Mouse (Mus musculus) embryo, embryonic 9.5 days (tissue): Measurements from ENCODE around the gene Arhgap24.

Source experiments
- DNase-seq: peaks from one replicate; pipeline ENCODE4 v3.0.0-alpha.2; 2017; ENCODE audit errors: extremely low spot score

Gene Arhgap24

GRCm38 (mm10) chr5:102498747-102499146, 17.6 kb downstream of the Arhgap24 start:
- no peak for DNase-seq

GRCm38 (mm10) chr5:102502333-102502732, 21.1 kb downstream of the Arhgap24 start:
- no peak for DNase-seq

GRCm38 (mm10) chr5:102503066-102503465, 21.9 kb downstream of the Arhgap24 start:
- no peak for DNase-seq

GRCm38 (mm10) chr5:102503868-102504267, 22.7 kb downstream of the Arhgap24 start:
- DNase-seq = no peak

GRCm38 (mm10) chr5:102504557-102504956, 23.4 kb downstream of the Arhgap24 start:
- no peak for DNase-seq

DNA sequence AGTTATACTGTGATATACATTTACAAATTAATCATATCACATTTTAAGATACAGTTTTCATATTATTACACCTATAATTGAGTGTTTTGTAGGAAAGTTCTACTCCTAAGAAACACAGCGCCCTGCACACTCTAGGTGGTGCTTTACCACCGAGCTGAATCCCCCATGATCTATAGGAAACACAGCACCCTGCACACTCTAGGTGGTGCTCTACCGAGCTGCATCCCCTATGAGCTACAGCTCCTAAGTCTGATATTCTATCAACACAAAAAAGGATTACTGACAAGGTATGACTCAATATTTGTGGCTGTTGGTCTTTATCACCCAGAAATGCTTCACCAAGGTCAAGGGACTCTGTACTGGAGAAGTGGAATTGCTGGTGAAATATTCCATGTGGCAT, 27.0 kb downstream of the Arhgap24 start:
- DNase-seq = no peak

GRCm38 (mm10) chr5:102509381-102509780, 28.2 kb downstream of the Arhgap24 start:
- no peak for DNase-seq

DNA sequence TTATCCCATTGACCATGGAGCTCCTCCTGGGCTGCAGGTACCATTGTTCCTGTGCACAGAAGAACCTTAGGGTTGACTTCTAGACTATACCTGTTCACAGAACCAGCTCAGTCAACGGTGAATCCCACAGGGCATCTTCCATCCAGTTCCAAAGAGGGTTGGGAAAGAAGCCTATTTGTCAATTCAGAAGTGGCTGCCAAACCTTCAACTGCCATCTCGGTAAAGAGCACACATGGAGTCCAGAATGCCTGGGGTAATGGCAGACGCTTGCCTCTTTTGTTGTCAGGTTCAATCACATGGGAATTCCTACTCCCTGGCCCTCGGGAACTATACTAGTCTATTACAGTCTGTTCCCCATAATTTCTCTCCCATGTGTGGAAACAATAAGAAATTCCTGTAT, 30.5 kb downstream of the Arhgap24 start:
- DNase-seq = no peak

DNA sequence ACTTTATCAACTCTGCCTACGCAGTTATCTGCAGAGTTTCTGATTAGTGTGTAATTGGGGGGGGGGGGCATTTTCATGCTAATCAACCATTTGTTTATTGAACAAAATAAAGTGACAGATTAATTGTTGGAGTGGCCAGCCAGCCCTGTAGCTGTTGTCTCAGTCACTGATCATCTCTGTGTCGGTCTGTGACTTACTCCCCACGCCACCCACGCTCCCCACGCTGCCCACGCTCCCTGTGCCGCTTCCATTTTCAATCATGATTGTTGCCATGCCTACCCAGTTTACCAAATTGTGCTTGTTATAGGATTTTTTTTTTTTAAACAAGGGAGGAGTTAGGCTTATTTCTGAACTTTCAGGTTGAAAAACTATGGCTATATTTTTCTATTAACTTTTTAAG, 34.3 kb downstream of the Arhgap24 start:
- DNase-seq = no peak

DNA sequence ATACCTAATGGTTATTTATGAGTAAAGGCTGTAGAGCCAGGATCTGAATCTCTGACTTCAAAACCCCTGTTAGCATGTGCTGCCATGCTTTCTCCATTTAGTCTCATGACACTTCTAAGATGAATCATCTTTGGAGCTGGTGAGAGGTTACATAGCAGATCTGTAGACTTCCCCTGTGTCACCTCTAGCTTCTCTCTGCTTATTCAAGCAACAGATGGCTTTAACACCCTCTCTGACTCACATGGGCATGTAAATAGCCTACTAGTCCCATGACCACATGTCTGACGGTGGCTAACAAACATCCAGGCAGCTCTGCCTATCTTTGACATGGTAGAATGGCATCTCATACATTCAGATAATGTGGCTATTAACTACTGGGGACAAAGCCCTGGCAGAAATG, 39.3 kb downstream of the Arhgap24 start:
- DNase-seq = no peak

GRCm38 (mm10) chr5:102535311-102535710, 54.1 kb downstream of the Arhgap24 start:
- no peak for DNase-seq

- DNase-seq = no peak
Measured at GRCm38 (mm10) chr5:102537819-102538218, 56.6 kb downstream of the Arhgap24 start.

DNA sequence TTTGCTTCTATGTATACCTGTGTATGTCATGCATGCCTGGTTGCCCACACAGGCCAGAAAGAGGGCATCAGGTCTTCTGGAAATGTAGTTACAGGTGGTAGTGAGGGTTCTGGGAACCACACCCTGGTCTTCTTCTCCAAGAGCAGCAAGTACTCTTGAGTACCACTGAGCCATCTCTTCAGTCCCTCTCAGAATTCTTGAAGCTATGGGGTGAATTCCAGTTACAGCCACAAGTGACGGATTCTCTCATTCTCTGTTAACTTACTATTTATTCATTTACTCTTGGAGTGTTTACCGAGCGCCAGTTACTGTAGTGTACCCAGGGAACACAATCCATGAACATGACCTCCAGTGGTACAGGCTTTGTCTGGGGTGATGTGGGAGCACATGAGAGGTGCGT, 65.1 kb downstream of the Arhgap24 start:
- DNase-seq = no peak

DNA sequence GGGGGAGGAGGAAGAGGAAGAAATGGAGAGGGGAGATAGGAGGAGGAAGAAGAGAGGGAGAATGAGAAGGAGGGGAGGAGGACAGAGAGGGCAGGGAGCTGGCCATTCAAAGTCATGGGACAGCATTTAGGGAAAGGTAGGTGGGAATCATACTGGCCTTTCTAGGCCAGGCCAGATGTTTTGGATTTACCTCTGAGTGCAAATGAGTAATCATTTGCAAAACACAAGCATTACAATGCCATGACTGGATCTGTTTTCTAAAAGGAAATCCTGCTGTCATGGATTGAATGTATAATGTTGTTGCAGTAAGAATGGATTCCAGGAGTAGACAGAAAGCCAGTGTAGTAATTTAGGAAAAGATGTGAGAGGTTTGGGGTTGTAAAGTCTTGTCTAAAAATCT, 66.6 kb downstream of the Arhgap24 start:
- no peak for DNase-seq

GRCm38 (mm10) chr5:102548382-102548781, 67.2 kb downstream of the Arhgap24 start:
- DNase-seq = no peak

GRCm38 (mm10) chr5:102550211-102550610, 69.0 kb downstream of the Arhgap24 start:
- DNase-seq = no peak

- DNase-seq = no peak
Measured at GRCm38 (mm10) chr5:102550870-102551637, 69.9 kb downstream of the Arhgap24 start.

DNA sequence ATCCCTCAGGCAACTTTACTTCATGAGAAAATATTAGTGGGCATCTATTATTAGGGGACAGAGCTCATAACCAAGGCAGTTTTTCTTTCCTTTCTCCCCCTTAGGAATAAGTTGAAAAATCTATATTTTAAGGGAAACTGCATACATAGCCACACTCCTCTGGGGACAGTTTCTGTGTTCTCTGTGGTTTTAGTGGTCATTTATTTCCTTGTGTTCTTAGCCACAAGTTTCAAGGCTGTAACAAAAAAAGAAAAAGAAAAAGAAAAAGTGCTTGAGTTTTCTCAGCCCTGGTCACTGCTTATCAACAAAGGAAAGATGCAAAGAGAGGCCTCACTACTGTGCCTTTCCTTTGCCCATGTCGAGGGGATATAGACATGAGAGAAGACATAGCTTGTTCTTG, 71.3 kb downstream of the Arhgap24 start:
- DNase-seq = no peak

DNA sequence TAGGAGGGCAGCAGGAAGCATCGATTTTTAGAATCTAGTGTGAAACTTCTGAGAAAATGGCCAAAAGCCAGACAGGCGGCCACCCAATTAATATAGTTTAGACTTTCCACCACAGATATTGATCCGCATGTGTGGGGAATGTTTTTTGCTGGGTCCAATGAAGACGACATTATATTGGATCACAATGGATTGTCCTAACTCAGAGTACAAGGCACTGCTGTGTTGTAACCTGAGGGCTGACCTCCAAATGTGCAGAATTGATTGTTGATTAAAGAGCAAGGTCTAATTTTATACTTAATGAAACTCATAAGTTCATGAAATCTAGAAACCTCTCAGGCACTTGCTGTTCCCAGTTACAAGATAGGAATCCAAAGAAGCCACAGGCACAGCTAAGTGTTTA, 74.8 kb downstream of the Arhgap24 start:
- no peak for DNase-seq

DNA sequence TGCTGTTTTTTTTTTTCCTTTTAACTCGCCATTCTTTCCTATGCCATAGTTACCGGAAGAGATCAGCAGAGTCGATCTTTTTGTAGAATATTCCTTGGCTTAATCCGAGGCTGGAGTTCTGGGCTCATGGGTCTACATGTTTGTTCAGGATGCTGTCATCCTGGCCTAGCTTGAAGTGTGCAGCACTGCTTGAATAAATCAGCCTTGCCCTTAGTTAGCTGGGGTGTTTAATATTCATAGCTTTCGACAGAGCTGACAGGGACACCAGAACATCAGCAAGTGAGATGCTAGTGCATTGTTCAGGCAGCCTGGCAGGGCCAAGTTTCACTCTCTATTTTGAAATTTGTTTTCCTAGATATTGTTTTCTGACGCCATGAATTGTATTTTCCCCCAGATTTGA, 79.1 kb downstream of the Arhgap24 start:
- DNase-seq = no peak

DNA sequence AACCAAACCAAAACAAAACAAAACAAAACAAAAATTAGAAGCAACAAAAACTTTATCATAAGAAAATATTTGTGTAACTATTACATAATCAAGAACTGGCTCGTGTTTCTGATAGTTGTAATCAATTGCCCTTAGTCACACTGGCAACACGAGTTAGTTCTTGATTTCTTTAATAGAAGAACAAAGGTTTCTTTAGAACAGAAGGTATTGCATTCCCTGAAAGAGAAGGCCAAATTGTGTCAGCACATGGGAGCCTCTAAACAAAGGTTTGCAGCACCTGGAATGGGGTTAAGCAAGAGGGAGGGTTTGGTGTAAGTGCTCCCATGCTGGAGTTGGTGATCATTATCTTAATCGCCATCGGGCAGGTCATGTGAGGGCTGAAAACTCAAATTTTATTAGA, 82.8 kb downstream of the Arhgap24 start:
- no peak for DNase-seq

- no peak for DNase-seq
Measured at GRCm38 (mm10) chr5:102568764-102569163, 87.6 kb downstream of the Arhgap24 start.

DNA sequence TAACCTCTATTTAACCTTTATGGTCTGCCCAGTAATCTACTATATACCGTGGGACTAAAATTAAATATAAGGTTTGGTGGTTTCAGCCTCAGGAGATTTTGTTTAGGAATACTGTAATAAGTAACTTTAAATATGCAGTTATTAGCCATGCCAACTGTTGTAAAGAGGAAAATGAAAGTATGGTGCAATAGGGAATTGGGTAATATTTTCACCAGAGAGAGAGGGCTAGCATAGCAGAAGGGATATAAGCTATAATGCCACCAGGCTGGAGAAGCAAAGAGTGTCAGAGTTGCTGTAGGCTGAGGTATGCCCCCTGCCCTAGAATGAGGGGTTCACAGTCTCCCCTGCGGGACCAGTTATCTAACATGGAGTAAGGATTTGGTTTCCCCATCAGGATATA, 90.3 kb downstream of the Arhgap24 start:
- no peak for DNase-seq

DNA sequence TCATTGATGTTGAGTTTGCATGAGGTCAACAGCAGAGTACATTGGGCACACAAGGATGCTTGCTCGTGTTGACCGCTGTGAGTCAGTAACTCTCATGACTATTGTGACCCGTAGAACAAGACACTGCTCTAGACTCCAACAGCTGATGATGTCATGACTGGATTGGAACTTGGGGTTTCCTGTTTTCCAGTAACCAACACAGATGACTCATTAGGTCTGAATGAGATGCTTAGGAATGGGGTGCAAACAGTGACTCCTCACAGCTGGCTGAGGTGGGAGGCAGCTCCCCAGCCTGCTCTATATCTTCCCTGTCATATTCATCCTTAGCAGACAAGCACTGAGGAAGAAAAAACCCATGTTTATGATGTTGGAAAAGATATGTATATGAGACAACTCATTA, 95.6 kb downstream of the Arhgap24 start:
- no peak for DNase-seq
